Mouse (Mus musculus): ENCODE data around the gene Shkbp1. TPM values are rescaled to one million over a fixed set of nuclear protein-coding genes. Genes with fewer than 3 reads are reported as not detected.

Shkbp1 gene
- polyA plus RNA-seq (2014; fragmentation: Nextera tagmentation; extraction: Ambion mirVana): 39.8 and 40.0 TPM in 2 replicates

- Histone ChIP-seq H3K4me1 (replicated peaks; ENCODE audit: control insufficient read depth, insufficient read depth, low read length) (peaks cover 19% of the 10 kb centered on the region), H3K9me3 (ENCODE audit: control insufficient read depth, low read length) (no peaks in the 10 kb centered on the region), H3K27ac (ENCODE audit: low read depth) (peak within 1 kb of the TSS; percentile 90), H3K9ac (ENCODE audit: low read length) (peak within 1 kb of the TSS; percentile 53), H3K4me3 (ENCODE audit: low read depth, low read length) (peak within 1 kb of the TSS; percentile 72), H3K36me3 (ENCODE audit: control insufficient read depth, insufficient read depth, low read length) (peaks cover 3% of the 10 kb centered on the region; the same call in 1 of the 2 replicates), H3K4me2 (ENCODE audit: low read length) (peak within 1 kb of the TSS; percentile 80), H3K27me3 (replicated peaks; ENCODE audit: control insufficient read depth, insufficient read depth, low read length) (no peaks in the 10 kb centered on the region)
- ATAC-seq (replicated peaks; ENCODE audit: low FRiP score, low TSS enrichment, low read depth) (peak; percentile 91), DNase-seq (ENCODE audit: low spot score) (peak; percentile 92)
- under 1% methylated on average over 34 of the region's 34 CpGs for whole genome bisulfite sequencing
Observed at GRCm38 (mm10) chr7:27355745-27356240, at the start of gene Shkbp1. Gene Shkbp1, minus strand, starts transcription at chr7:27356019.

GRCm38 (mm10) chr7:27404203-27404942 lies 48.6 kb upstream of the Shkbp1 start:
- 4% methylated on average over 80 of the region's 81 CpGs for WGBS
- Histone ChIP-seq H3K36me3 (ENCODE audit: control insufficient read depth, insufficient read depth, low read length) (no peaks in the 10 kb centered on the region), H3K4me1 (replicated peaks; ENCODE audit: control insufficient read depth, insufficient read depth, low read length) (peaks cover 7% of the 10 kb centered on the region; the same call in 1 of the 2 replicates), H3K27me3 (replicated peaks; ENCODE audit: control insufficient read depth, insufficient read depth, low read length) (peaks cover 87% of the 10 kb centered on the region), H3K27ac (ENCODE audit: low read depth) (no peak overlapping the region), H3K4me3 (ENCODE audit: low read depth, low read length) (peak overlapping the region; percentile 15; the same call in 1 of the 2 replicates), H3K4me2 (ENCODE audit: low read length) (no peak overlapping the region), H3K9me3 (ENCODE audit: control insufficient read depth, low read length) (peaks cover 15% of the 10 kb centered on the region), H3K9ac (ENCODE audit: low read length) (no peak overlapping the region)
- DNase-seq (ENCODE audit: low spot score) (no peak), ATAC-seq (replicated peaks; ENCODE audit: low FRiP score, low TSS enrichment, low read depth) (no peak)

GRCm38 (mm10) chr7:27402675-27403074 lies 46.9 kb upstream of the Shkbp1 start:
- no peak overlapping the region for H3K4me2 ChIP-seq (ENCODE audit: low read length)
- ATAC-seq (replicated peaks; ENCODE audit: low FRiP score, low TSS enrichment, low read depth): no peak
- H3K4me1 ChIP-seq (replicated peaks; ENCODE audit: control insufficient read depth, insufficient read depth, low read length): no peaks in the 10 kb centered on the region
- no peak overlapping the region for H3K9ac ChIP-seq (ENCODE audit: low read length)
- peaks cover 82% of the 10 kb centered on the region for H3K27me3 ChIP-seq (replicated peaks; ENCODE audit: control insufficient read depth, insufficient read depth, low read length)
- H3K27ac ChIP-seq (ENCODE audit: low read depth): no peak overlapping the region
- H3K4me3 ChIP-seq (ENCODE audit: low read depth, low read length): no peak overlapping the region
- WGBS: 11% methylated on average over 16 of the region's 16 CpGs
- H3K9me3 ChIP-seq (ENCODE audit: control insufficient read depth, low read length): peaks cover 15% of the 10 kb centered on the region
- no peaks in the 10 kb centered on the region for H3K36me3 ChIP-seq (ENCODE audit: control insufficient read depth, insufficient read depth, low read length)
- DNase-seq (ENCODE audit: low spot score): peak; percentile 75

- H3K9me3 ChIP-seq (ENCODE audit: control insufficient read depth, low read length): peaks cover 9% of the 10 kb centered on the region
- no peak overlapping the region for H3K4me3 ChIP-seq (ENCODE audit: low read depth, low read length)
- 79% methylated on average over 7 of the region's 7 CpGs for WGBS
- H3K4me2 ChIP-seq (ENCODE audit: low read length): no peak overlapping the region
- no peaks in the 10 kb centered on the region for H3K36me3 ChIP-seq (ENCODE audit: control insufficient read depth, insufficient read depth, low read length)
- DNase-seq (ENCODE audit: low spot score) (no peak), ATAC-seq (replicated peaks; ENCODE audit: low FRiP score, low TSS enrichment, low read depth) (no peak)
- no peaks in the 10 kb centered on the region for H3K4me1 ChIP-seq (replicated peaks; ENCODE audit: control insufficient read depth, insufficient read depth, low read length)
- H3K9ac ChIP-seq (ENCODE audit: low read length): no peak overlapping the region
- no peak overlapping the region for H3K27ac ChIP-seq (ENCODE audit: low read depth)
- peaks cover 82% of the 10 kb centered on the region for H3K27me3 ChIP-seq (replicated peaks; ENCODE audit: control insufficient read depth, insufficient read depth, low read length)
Observed at GRCm38 (mm10) chr7:27400545-27400944, 44.7 kb upstream of the Shkbp1 start.

- no peak overlapping the region for H3K9ac ChIP-seq (ENCODE audit: low read length)
- no peaks in the 10 kb centered on the region for H3K36me3 ChIP-seq (ENCODE audit: control insufficient read depth, insufficient read depth, low read length)
- ATAC-seq (replicated peaks; ENCODE audit: low FRiP score, low TSS enrichment, low read depth): peak; percentile 32; the same call in 1 of the 2 replicates
- WGBS: 17% methylated on average over 26 of the region's 26 CpGs
- H3K4me2 ChIP-seq (ENCODE audit: low read length): no peak overlapping the region
- DNase-seq (ENCODE audit: low spot score): peak; percentile 70
- H3K4me1 ChIP-seq (replicated peaks; ENCODE audit: control insufficient read depth, insufficient read depth, low read length): no peaks in the 10 kb centered on the region
- no peak overlapping the region for H3K4me3 ChIP-seq (ENCODE audit: low read depth, low read length)
- no peak overlapping the region for H3K27ac ChIP-seq (ENCODE audit: low read depth)
- H3K27me3 ChIP-seq (replicated peaks; ENCODE audit: control insufficient read depth, insufficient read depth, low read length): peaks cover 81% of the 10 kb centered on the region
- no peaks in the 10 kb centered on the region for H3K9me3 ChIP-seq (ENCODE audit: control insufficient read depth, low read length)
Observed at GRCm38 (mm10) chr7:27397048-27397949, 41.5 kb upstream of the Shkbp1 start.

- peaks cover 82% of the 10 kb centered on the region for H3K27me3 ChIP-seq (replicated peaks; ENCODE audit: control insufficient read depth, insufficient read depth, low read length)
- H3K9ac ChIP-seq (ENCODE audit: low read length): peak overlapping the region; percentile 22; the same call in 1 of the 2 replicates
- ATAC-seq (replicated peaks; ENCODE audit: low FRiP score, low TSS enrichment, low read depth): peak; percentile 37
Observed at GRCm38 (mm10) chr7:27396184-27397047, 40.6 kb upstream of the Shkbp1 start.

GRCm38 (mm10) chr7:27395521-27396183 lies 39.8 kb upstream of the Shkbp1 start:
- H3K4me3 ChIP-seq (ENCODE audit: low read depth, low read length): peak overlapping the region; percentile 43
- no peaks in the 10 kb centered on the region for H3K4me1 ChIP-seq (replicated peaks; ENCODE audit: control insufficient read depth, insufficient read depth, low read length)
- ATAC-seq (replicated peaks; ENCODE audit: low FRiP score, low TSS enrichment, low read depth) (0 out of 2 replicates have a peak, but pooled peaks have one; percentile 24), DNase-seq (ENCODE audit: low spot score) (no peak)
- 2% methylated on average over 22 of the region's 22 CpGs for WGBS
- H3K27ac ChIP-seq (ENCODE audit: low read depth): no peak overlapping the region
- H3K27me3 ChIP-seq (replicated peaks; ENCODE audit: control insufficient read depth, insufficient read depth, low read length): peaks cover 84% of the 10 kb centered on the region
- H3K9me3 ChIP-seq (ENCODE audit: control insufficient read depth, low read length): no peaks in the 10 kb centered on the region
- H3K4me2 ChIP-seq (ENCODE audit: low read length): peak overlapping the region; percentile 67
- H3K9ac ChIP-seq (ENCODE audit: low read length): no peak overlapping the region
- H3K36me3 ChIP-seq (ENCODE audit: control insufficient read depth, insufficient read depth, low read length): no peaks in the 10 kb centered on the region

More at GRCm38 (mm10) chr7:27396184-27397047, 40.6 kb upstream of the Shkbp1 start:
- Histone ChIP-seq H3K9me3 (ENCODE audit: control insufficient read depth, low read length) (no peaks in the 10 kb centered on the region), H3K4me3 (ENCODE audit: low read depth, low read length) (peak overlapping the region; percentile 43), H3K36me3 (ENCODE audit: control insufficient read depth, insufficient read depth, low read length) (no peaks in the 10 kb centered on the region), H3K4me2 (ENCODE audit: low read length) (peak overlapping the region; percentile 67), H3K4me1 (replicated peaks; ENCODE audit: control insufficient read depth, insufficient read depth, low read length) (no peaks in the 10 kb centered on the region), H3K27ac (ENCODE audit: low read depth) (no peak overlapping the region)
- peak; percentile 80 for DNase-seq (ENCODE audit: low spot score)
- WGBS: 3% methylated on average over 27 of the region's 68 CpGs

All from intestine, embryonic 14.5 days (tissue).